Mouse (Mus musculus): ENCODE data around the gene Tspan4.

- TF ChIP-seq CTCF (IDR thresholded peaks at IDR 0.05; ENCODE audit: low read depth) (no peak), EP300 (IDR thresholded peaks at IDR 0.05; ENCODE audit: low read depth) (no peak)
Measured at GRCm38 (mm10) chr7:141487141-141487540, 12.1 kb downstream of the Tspan4 start.

All from liver, embryonic 14.5 days (tissue).